Mouse (Mus musculus): ENCODE data around the gene Zfp982. TPM values are rescaled to one million over a fixed set of nuclear protein-coding genes. Genes with fewer than 3 reads are reported as not detected.

Gene Zfp982
- polyA plus RNA-seq (2017; shearing (Covaris generic)): 0.99 TPM

GRCm38 (mm10) chr4:147492117-147492516 is at the start of gene Zfp982:
Gene Zfp982, plus strand, starts transcription at chr4:147492417.

GRCm38 (mm10) chr4:147539918-147540317 is 47.7 kb downstream of the Zfp982 start, which contains the start of gene Gm16503:
Gene Gm16503, plus strand, starts transcription at chr4:147540218.

GRCm38 (mm10) chr4:147553071-147553470 is 60.9 kb downstream of the Zfp982 start, which contains the start of gene Zfp985:
Gene Zfp985, plus strand, starts transcription at chr4:147553277.

Other genes with a start within 250 kb of the Zfp982 start
- 0.67 TPM for gene Zfp988, start 186.7 kb upstream of the Zfp982 start, polyA plus RNA-seq (2017; shearing (Covaris generic))
- gene Zfp978, start 131.1 kb upstream of the Zfp982 start, polyA plus RNA-seq (2017; shearing (Covaris generic)): not detected
- gene Gm16503, start 47.8 kb downstream of the Zfp982 start, polyA plus RNA-seq (2017; shearing (Covaris generic)): 0.11 TPM
- 0.60 TPM for gene Zfp985, start 60.9 kb downstream of the Zfp982 start, polyA plus RNA-seq (2017; shearing (Covaris generic))
- gene Zfp979, start 150.1 kb downstream of the Zfp982 start, polyA plus RNA-seq (2017; shearing (Covaris generic)): 0.43 TPM
- not detected for gene Zfp534, start 210.1 kb downstream of the Zfp982 start, polyA plus RNA-seq (2017; shearing (Covaris generic))